Mouse (Mus musculus) heart, postnatal 0 days (tissue): ENCODE results near the gene H2-DMb1. TPM values are rescaled to one million over a fixed set of nuclear protein-coding genes. Genes with fewer than 3 reads are reported as not detected.

Experiments
- ATAC-seq: fragments of 200-750 bp; cut with Nextera tagmentation; 2 replicates; pipeline ENCODE4 v1.8.0; 2017; ENCODE audit warnings: low read depth, moderate number of reproducible peaks, moderate library complexity; ENCODE audit not compliant: insufficient read depth
- DNase-seq: peaks from one replicate; pipeline ENCODE4 v3.0.0-alpha.2; 2016; ENCODE audit warnings: low spot score
- H3K27ac ChIP-seq: fragments of 300-500 bp; sonication (generic); 2 replicates; pipeline ENCODE4 v1.5.1; 2014; ENCODE audit warnings: low read depth, mild to moderate bottlenecking
- H3K27me3 ChIP-seq: fragments of 300-500 bp; sonication (generic); 2 replicates; pipeline ENCODE4 v1.6.1; 2014; ENCODE audit warnings: low read length, mixed read lengths; ENCODE audit not compliant: control insufficient read depth, insufficient read depth
- H3K36me3 ChIP-seq: fragments of 300-500 bp; sonication (generic); replicated peaks from 2 replicates; pipeline ENCODE4 v1.6.1; 2014; ENCODE audit warnings: low read length, mixed read lengths; ENCODE audit not compliant: control insufficient read depth, insufficient read depth
- H3K4me1 ChIP-seq: fragments of 300-500 bp; sonication (generic); 2 replicates; pipeline ENCODE4 v1.6.1; 2014; ENCODE audit warnings: antibody characterized with exemption; ENCODE audit not compliant: control insufficient read depth, insufficient read depth
- H3K4me2 ChIP-seq: fragments of 300-500 bp; sonication (generic); 2 replicates; pipeline ENCODE4 v1.6.1; 2014; ENCODE audit warnings: low read depth, mild to moderate bottlenecking, low read length, moderate library complexity
- H3K4me3 ChIP-seq: fragments of 300-500 bp; sonication (generic); 2 replicates; pipeline ENCODE4 v1.5.1; 2014; ENCODE audit warnings: low read depth, low read length
- H3K9ac ChIP-seq: fragments of 300-500 bp; sonication (generic); replicated peaks from 2 replicates; pipeline ENCODE4 v1.6.1; 2014; ENCODE audit warnings: low read depth, low read length, mixed read lengths
- H3K9me3 ChIP-seq: fragments of 300-500 bp; sonication (generic); replicated peaks from 2 replicates; pipeline ENCODE4 v1.6.1; 2016; ENCODE audit warnings: low read length; ENCODE audit not compliant: control insufficient read depth
- CTCF ChIP-seq: IDR thresholded peaks from 2 replicates; pipeline ENCODE4 v1.5.1; 2016; ENCODE audit warnings: antibody characterized with exemption, control low read depth, low read depth
- EP300 ChIP-seq: IDR thresholded peaks from 2 replicates; pipeline ENCODE4 v1.6.1; 2016; ENCODE audit warnings: antibody characterized with exemption, low read depth
- WGBS: fragments of 180-500 bp; shearing (Covaris S2); extraction: QIAGEN DNeasy Blood & Tissue Kit; methylation state at CpG from one replicate; pipeline ENCODE4 v1.1.7; 2014; 5-methylcytosine and 5-hydroxymethylcytosine counted together
- polyA plus RNA-seq: library from polyadenylated mRNA; unstranded; fragments of >200 nt; fragmentation: Nextera tagmentation; extraction: Ambion mirVana; gene quantifications from 2 replicates; pipeline ENCODE4 v1.2.1, GENCODE M21; 2015
- total RNA-seq: library from RNA; depleted of rRNA; stranded (reverse); fragments of >200 nt; gene quantifications from 2 replicates; pipeline ENCODE4 v1.2.3, GENCODE M21; 2014; ENCODE audit warnings: low replicate concordance

The H2-DMb1 gene
- total and polyA plus RNA-seq, 2 experiments from 2014 or later = 0.90 TPM; not detected in 1

GRCm38 (mm10) chr17:34170487-34170876 is 17.6 kb downstream of the H2-DMb1 start:
- ATAC-seq = no peak
- Histone ChIP-seq H3K4me3 (no peak overlapping the region), H3K4me2 (no peak overlapping the region), H3K36me3 (no peaks in the 10 kb centered on the region), H3K27me3 (0 out of 2 replicates have a peak, but pooled peaks cover 3% of the 10 kb centered on the region), H3K9ac (no peak overlapping the region), H3K4me1 (no peaks in the 10 kb centered on the region), H3K27ac (no peak overlapping the region), H3K9me3 (peaks cover 2% of the 10 kb centered on the region; the same call in 1 of the 2 replicates)
- 13% methylated on average over 4 of the region's 4 CpGs for WGBS
- DNase-seq = no peak
- no peak for TF ChIP-seq CTCF
- no peak for TF ChIP-seq EP300

GRCm38 (mm10) chr17:34170877-34171498 is 18.1 kb downstream of the H2-DMb1 start:
- H3K27ac ChIP-seq = no peak overlapping the region

GRCm38 (mm10) chr17:34172528-34172927 is 19.7 kb downstream of the H2-DMb1 start:
- ATAC-seq = no peak
- H3K36me3 ChIP-seq = no peaks in the 10 kb centered on the region
- H3K27ac ChIP-seq = no peak overlapping the region
- peaks cover 8% of the 10 kb centered on the region; the same call in 1 of the 2 replicates for H3K9me3 ChIP-seq
- 93% methylated on average over 5 of the region's 5 CpGs for WGBS
- H3K27me3 ChIP-seq = 0 out of 2 replicates have a peak, but pooled peaks cover 3% of the 10 kb centered on the region
- no peak overlapping the region for H3K4me3 ChIP-seq
- no peak overlapping the region for H3K9ac ChIP-seq
- H3K4me2 ChIP-seq = no peak overlapping the region
- DNase-seq = no peak
- H3K4me1 ChIP-seq = no peaks in the 10 kb centered on the region
- TF ChIP-seq CTCF (no peak), EP300 (no peak)

More at GRCm38 (mm10) chr17:34170877-34171498, 18.1 kb downstream of the H2-DMb1 start:
- no peaks in the 10 kb centered on the region for H3K36me3 ChIP-seq
- no peaks in the 10 kb centered on the region for H3K9me3 ChIP-seq
- H3K4me1 ChIP-seq = no peaks in the 10 kb centered on the region
- H3K27me3 ChIP-seq = 0 out of 2 replicates have a peak, but pooled peaks cover 3% of the 10 kb centered on the region
- DNase-seq = peak; percentile 37
- peak; percentile 53; the same call in 1 of the 2 replicates for ATAC-seq
- H3K4me2 ChIP-seq = peak overlapping the region; percentile 28; the same call in 1 of the 2 replicates
- 37% methylated on average over 13 of the region's 13 CpGs for WGBS
- H3K4me3 ChIP-seq = no peak overlapping the region
- H3K9ac ChIP-seq = no peak overlapping the region
- peak; percentile 97 for TF ChIP-seq CTCF
- no peak for TF ChIP-seq EP300

GRCm38 (mm10) chr17:34174075-34174474 is 21.2 kb downstream of the H2-DMb1 start:
- 0 out of 2 replicates have a peak, but pooled peaks cover 3% of the 10 kb centered on the region for H3K27me3 ChIP-seq
- WGBS = 67% methylated on average over 1 of the region's 1 CpGs
- H3K4me2 ChIP-seq = no peak overlapping the region
- no peak overlapping the region for H3K9ac ChIP-seq
- no peak overlapping the region for H3K27ac ChIP-seq
- no peaks in the 10 kb centered on the region for H3K4me1 ChIP-seq
- H3K9me3 ChIP-seq = peaks cover 8% of the 10 kb centered on the region; the same call in 1 of the 2 replicates
- ATAC-seq = no peak
- DNase-seq = no peak
- TF ChIP-seq EP300 = no peak
- no peak for TF ChIP-seq CTCF
- no peaks in the 10 kb centered on the region for H3K36me3 ChIP-seq
- H3K4me3 ChIP-seq = no peak overlapping the region

- TF ChIP-seq CTCF (no peak), EP300 (no peak)
- Histone ChIP-seq H3K36me3 (no peaks in the 10 kb centered on the region), H3K9me3 (peaks cover 8% of the 10 kb centered on the region; the same call in 1 of the 2 replicates), H3K4me3 (no peak overlapping the region), H3K9ac (no peak overlapping the region), H3K27me3 (no peaks in the 10 kb centered on the region), H3K4me1 (no peaks in the 10 kb centered on the region), H3K4me2 (no peak overlapping the region), H3K27ac (no peak overlapping the region)
- ATAC-seq = no peak
- 61% methylated on average over 4 of the region's 4 CpGs for WGBS
- no peak for DNase-seq
Measured at GRCm38 (mm10) chr17:34177179-34177578, 24.3 kb downstream of the H2-DMb1 start.
